Mouse (Mus musculus) erythroblast, embryonic 14.5 days (primary cell): ENCODE measurements around the gene Cdk17.

Source experiments
- GATA1 ChIP-seq: IDR thresholded peaks from 2 replicates; pipeline ENCODE4 v1.6.1; 2012; ENCODE audit warnings: low read length, inconsistent platforms, mixed read lengths
- TAL1 ChIP-seq: IDR thresholded peaks from 3 replicates; pipeline ENCODE4 v1.6.1; 2012; ENCODE audit warnings: low read length, inconsistent platforms, mixed read lengths

DNA sequence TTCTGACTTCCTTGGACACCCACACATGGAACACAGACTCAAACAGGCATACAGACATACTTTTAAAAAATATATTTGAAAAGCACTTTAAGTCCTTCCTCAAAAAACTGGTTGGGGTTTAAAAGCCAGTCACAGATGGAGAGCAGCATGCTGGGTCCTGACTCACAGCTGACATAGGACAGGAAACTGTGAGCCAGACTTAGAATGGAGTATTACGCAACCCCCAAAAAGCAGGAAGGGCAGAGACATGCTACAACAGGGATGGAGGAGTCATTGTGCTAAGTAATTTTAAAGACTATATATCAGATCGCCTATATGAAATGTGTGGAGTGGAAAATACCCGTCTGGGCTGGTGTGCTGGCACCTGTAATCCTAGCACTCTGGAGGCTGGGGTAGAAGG lies 107.7 kb downstream of the Cdk17 start:
- TF ChIP-seq GATA1 (no peak), TAL1 (no peak)
